In the genomic region with DNA sequence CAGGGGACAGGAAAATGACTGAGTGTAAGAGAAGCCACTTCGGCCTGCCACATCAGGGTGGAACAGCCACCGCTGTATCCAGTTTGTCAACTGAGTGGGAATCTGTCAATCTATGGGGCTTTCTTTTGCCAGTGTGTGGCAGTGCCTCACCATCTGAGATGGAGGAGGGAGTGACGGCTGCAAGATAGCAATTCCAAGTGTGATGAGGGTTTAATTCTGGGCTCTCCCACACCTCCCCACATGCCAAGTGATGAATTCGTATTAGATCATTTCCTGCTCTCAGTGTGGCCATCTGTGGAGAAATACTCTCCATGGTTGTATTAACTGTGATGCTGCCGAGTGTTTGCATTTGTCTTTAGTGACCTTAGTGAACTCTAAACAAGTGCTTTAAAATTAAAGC, we compare ENCODE assay signal across 16 mouse cellular contexts. TPM values are rescaled to one million over a fixed set of nuclear protein-coding genes. Genes with fewer than 3 reads are reported as not detected.
DNase-seq lines count a peak whose midpoint lies in the region; ATAC-seq and TF ChIP-seq lines count a peak whose summit lies in the region.
"Had no signal": no experiment of that assay in that cellular context is flagged by ENCODE, and none has a peak within 500 bp of the region (broad histone marks: within the 10 kb centered on the region; RNA-seq: fewer than 3 reads in every experiment).

No protein-coding gene starts in this region.

- no peaks in the 10 kb centered on the region for H3K36me3 ChIP-seq in forebrain, postnatal 0 days (ENCODE audit: insufficient read depth)
- no peaks in the 10 kb centered on the region for H3K36me3 ChIP-seq in heart, adult 2 months (ENCODE audit: control insufficient read depth, insufficient read depth, low read length)
- H3K36me3 ChIP-seq: intestine, embryonic 15.5 days; midbrain, embryonic 12.5 days; neural tube, embryonic 12.5 days had no signal

- intact Hi-C loops in heart, adult 2 months (cut with DNase I): no loop called here

- ATAC-seq in forebrain, postnatal 0 days: peak; percentile 47
- ATAC-seq: intestine, embryonic 15.5 days had no signal

- H3K9ac ChIP-seq in forebrain, postnatal 0 days: no peak overlapping the region
- H3K9ac ChIP-seq in heart, adult 2 months (ENCODE audit: low read depth, low read length): no peak overlapping the region
- H3K9ac ChIP-seq: intestine, embryonic 15.5 days; midbrain, embryonic 12.5 days; neural tube, embryonic 12.5 days had no signal

- no peak for TF ChIP-seq CTCF in forebrain, postnatal 0 days (IDR thresholded peaks at IDR 0.05; ENCODE audit: low read depth)
- no peak for TF ChIP-seq CTCF in heart, adult 2 months (IDR thresholded peaks at IDR 0.05)

- no peak overlapping the region for H3K4me2 ChIP-seq in forebrain, postnatal 0 days (ENCODE audit: low read depth)
- H3K4me2 ChIP-seq: intestine, embryonic 15.5 days; midbrain, embryonic 12.5 days; neural tube, embryonic 12.5 days had no signal

- no peak overlapping the region for H3K27ac ChIP-seq in forebrain, postnatal 0 days (ENCODE audit: low read depth, low read length)
- H3K27ac ChIP-seq in heart, adult 2 months: no peak overlapping the region
- H3K27ac ChIP-seq: intestine, embryonic 15.5 days; midbrain, embryonic 12.5 days; neural tube, embryonic 12.5 days had no signal

- no peaks in the 10 kb centered on the region for H3K27me3 ChIP-seq in forebrain, postnatal 0 days (ENCODE audit: insufficient read depth, low read length)
- no peaks in the 10 kb centered on the region for H3K27me3 ChIP-seq in heart, adult 2 months (ENCODE audit: control insufficient read depth, insufficient read depth, low read length)
- H3K27me3 ChIP-seq: intestine, embryonic 15.5 days; midbrain, embryonic 12.5 days; neural tube, embryonic 12.5 days had no signal

- no peak overlapping the region for H3K4me3 ChIP-seq in forebrain, postnatal 0 days (ENCODE audit: low read depth, low read length)
- H3K4me3 ChIP-seq in heart, adult 2 months: no peak overlapping the region
- H3K4me3 ChIP-seq: intestine, embryonic 15.5 days; midbrain, embryonic 12.5 days; neural tube, embryonic 12.5 days had no signal

- DNase-seq in layer of hippocampus, adult 11-12 months (ENCODE audit: low spot score): peak; percentile 70
- no peak for DNase-seq in layer of hippocampus, postnatal 25 days (ENCODE audit: extremely low spot score in 1 of 2, low spot score in 1 of 2)
- DNase-seq in cerebellum, adult 8-10 months: peak; percentile 67
- peak; percentile 28 for DNase-seq in forebrain, postnatal 0 days
- peak; percentile 66 for DNase-seq in right cerebral cortex, postnatal 25 days
- no peak for DNase-seq in heart, adult 2 months
- DNase-seq in spleen, adult 12 weeks (ENCODE audit: low spot score): no peak
- DNase-seq: adrenal gland, postnatal 10 days; heart, postnatal 36 days; kidney, postnatal 4 days; liver had no signal

- WGBS in forebrain, postnatal 0 days: 38% methylated on average over 5 of the region's 5 CpGs
- WGBS in heart, adult 2 months: 45% methylated on average over 5 of the region's 5 CpGs

- H3K4me1 ChIP-seq in forebrain, postnatal 0 days (ENCODE audit: insufficient read depth): peaks cover 4% of the 10 kb centered on the region; the same call in 1 of the 2 replicates
- no peaks in the 10 kb centered on the region for H3K4me1 ChIP-seq in heart, adult 2 months (ENCODE audit: control insufficient read depth, insufficient read depth, low read length)
- H3K4me1 ChIP-seq: intestine, embryonic 15.5 days; midbrain, embryonic 12.5 days had no signal

- H3K79me2 ChIP-seq in heart, adult 2 months (replicated peaks; ENCODE audit: control insufficient read depth, insufficient read depth, low read length): no peaks in the 10 kb centered on the region

- no peak for TF ChIP-seq EP300 in heart, adult 2 months (IDR thresholded peaks at IDR 0.05; ENCODE audit: insufficient read depth, low read depth, low read length)

- H3K9me3 ChIP-seq in forebrain, postnatal 0 days (ENCODE audit: low read length): no peaks in the 10 kb centered on the region
- H3K9me3 ChIP-seq: intestine, embryonic 15.5 days; midbrain, embryonic 12.5 days; neural tube, embryonic 12.5 days had no signal

- TF ChIP-seq POLR2A in heart, adult 2 months (IDR thresholded peaks at IDR 0.05; ENCODE audit: insufficient read depth, low read depth, low read length): no peak

RNA-seq across cellular contexts. Expression of a gene that starts 36.2 kb away (rescaled TPM):
- total RNA-seq in layer of hippocampus, postnatal 25 days (2021): 100 to 1,000 TPM; 808 to 815 TPM
- 303 and 327 TPM in 2 replicates for total RNA-seq in forebrain, postnatal 0 days (2014; rRNA removed)
- 237 and 258 TPM in 2 replicates for polyA plus RNA-seq in forebrain, postnatal 0 days (2015; fragmentation: Nextera tagmentation; extraction: Ambion mirVana)
- total RNA-seq in heart, adult 2 months (2021): under 1 TPM in 1 of 2 experiments, not detected in 1; 0.08 TPM
- polyA plus RNA-seq in heart, adult 2 months (2012; rRNA removed): 0.06 and 0.23 TPM in 2 replicates
- total RNA-seq: common myeloid progenitor, adult 5-6 weeks; granulocyte monocyte progenitor cell, adult 5-6 weeks had no signal

Comparison
In these comparisons a context has a peak if more than half of its experiments do, and no peak if none do; other contexts are left out.
1. DNase-seq: peak in layer of hippocampus, adult 11-12 months (single experiment), cerebellum, adult 8-10 months (single experiment), forebrain, postnatal 0 days (single experiment) and right cerebral cortex, postnatal 25 days (single experiment); none in layer of hippocampus, postnatal 25 days (0 of 2), heart, adult 2 months (0 of 2) and spleen, adult 12 weeks (single experiment).
2. RNA of a gene that starts 36.2 kb away (total RNA-seq): 808 to 815 TPM in layer of hippocampus, postnatal 25 days and 303 to 327 TPM in forebrain, postnatal 0 days; 0.08 TPM in heart, adult 2 months; every median in the first group is over 100 times any median in the second.